27 mouse cellular contexts compared by ENCODE assay signal in genomic region chr12:113430340-113430739, GRCm38 (mm10). TPM values are rescaled to one million over a fixed set of nuclear protein-coding genes. Genes with fewer than 3 reads are reported as not detected.
A peak's percentile ranks its signal among the peaks of the same experiment; 100 is the strongest.
DNase-seq lines count a peak whose midpoint lies in the region; ATAC-seq and TF ChIP-seq lines count a peak whose summit lies in the region.
"Had no signal": no experiment of that assay in that cellular context is flagged by ENCODE, and none has a peak within 500 bp of the region (broad histone marks: within the 10 kb centered on the region; RNA-seq: fewer than 3 reads in every experiment).

No protein-coding gene starts in this region.

- H3K36me3 ChIP-seq in forebrain, embryonic 12.5 days (replicated peaks): no peaks in the 10 kb centered on the region
- H3K36me3 ChIP-seq: embryonic facial prominence, embryonic 10.5 days; intestine, embryonic 15.5 days; midbrain, embryonic 15.5 days had no signal

- no peak for TF ChIP-seq POLR2A in bone marrow, adult 2 months (IDR thresholded peaks at IDR 0.05; ENCODE audit: borderline replicate concordance, control insufficient read depth, low read depth, low read length)

- H3K4me3 ChIP-seq in bone marrow, adult 2 months (replicated peaks; ENCODE audit: control insufficient read depth, low read depth, low read length): peak overlapping the region; percentile 26
- H3K4me3 ChIP-seq in forebrain, embryonic 12.5 days (replicated peaks): no peak overlapping the region
- H3K4me3 ChIP-seq: embryonic facial prominence, embryonic 10.5 days; intestine, embryonic 15.5 days; midbrain, embryonic 15.5 days had no signal

- peaks cover 16% of the 10 kb centered on the region for H3K9me3 ChIP-seq in forebrain, embryonic 12.5 days
- H3K9me3 ChIP-seq: intestine, embryonic 15.5 days had no signal

- H3K27me3 ChIP-seq in forebrain, embryonic 12.5 days: no peaks in the 10 kb centered on the region
- H3K27me3 ChIP-seq: intestine, embryonic 15.5 days; midbrain, embryonic 15.5 days had no signal

- ATAC-seq in megakaryocyte, adult 5-6 weeks (ENCODE audit: poor library complexity, severe bottlenecking): peak; percentile 57
- no peak for ATAC-seq in forebrain, embryonic 12.5 days (ENCODE audit: low FRiP score)
- ATAC-seq: forebrain, embryonic 14.5 days; intestine, embryonic 15.5 days; midbrain, embryonic 15.5 days had no signal

- WGBS in bone marrow, adult 2 months: 6% methylated on average over 6 of the region's 6 CpGs
- WGBS in forebrain, embryonic 12.5 days: 83% methylated on average over 6 of the region's 6 CpGs

- no peak for TF ChIP-seq CTCF in bone marrow, adult 2 months (IDR thresholded peaks at IDR 0.05; ENCODE audit: control insufficient read depth, insufficient read depth, low read length)

- peaks cover 2% of the 10 kb centered on the region for H3K4me1 ChIP-seq in bone marrow, adult 2 months (ENCODE audit: control insufficient read depth, insufficient read depth, low read length)
- no peaks in the 10 kb centered on the region for H3K4me1 ChIP-seq in forebrain, embryonic 12.5 days
- H3K4me1 ChIP-seq: embryonic facial prominence, embryonic 10.5 days; intestine, embryonic 15.5 days; midbrain, embryonic 15.5 days had no signal

- H3K9ac ChIP-seq in forebrain, embryonic 12.5 days: no peak overlapping the region
- H3K9ac ChIP-seq: hindbrain, embryonic 14.5 days; intestine, embryonic 15.5 days; midbrain, embryonic 15.5 days had no signal

- no peak overlapping the region for H3K4me2 ChIP-seq in forebrain, embryonic 12.5 days
- H3K4me2 ChIP-seq: hindbrain, embryonic 14.5 days; intestine, embryonic 15.5 days; midbrain, embryonic 15.5 days had no signal

- H3K27ac ChIP-seq in bone marrow, adult 2 months (ENCODE audit: control insufficient read depth, insufficient read depth, low read depth, low read length, poor library complexity): peak overlapping the region; percentile 22; the same call in 1 of the 2 replicates
- H3K27ac ChIP-seq in forebrain, embryonic 12.5 days: no peak overlapping the region
- H3K27ac ChIP-seq: embryonic facial prominence, embryonic 10.5 days; hindbrain, embryonic 14.5 days; intestine, embryonic 15.5 days; midbrain, embryonic 15.5 days had no signal

- peak; percentile 51 for DNase-seq in layer of hippocampus, adult 9-11 months
- DNase-seq in layer of hippocampus, adult 18-20 months (ENCODE audit: low spot score in 2 of 2): no peak
- peak; percentile 31 for DNase-seq in 416B (ENCODE audit: low read depth)
- no peak for DNase-seq in neural tube, embryonic 10.5 days (ENCODE audit: extremely low spot score, low spot score)
- DNase-seq in cerebellum, adult 11 months: no peak
- DNase-seq: adrenal gland, adult 2 months; cerebellum, adult 2 months; cerebellum, postnatal 36 days; gastrocnemius, postnatal 25 days; lung, adult 18-20 months; lung, postnatal 14 days; right cerebral cortex, postnatal 4 days had no signal

RNA-seq across cellular contexts. Expression of gene Adam6b, which starts 59.0 kb away (rescaled TPM):
- not detected for total RNA-seq in layer of hippocampus, adult 18-20 months (2021)
- polyA plus RNA-seq in bone marrow, adult 2 months (2011; ENCODE audit: insufficient read depth, insufficient read length, low replicate concordance, missing spikeins): 0.80 TPM in 1 of 2 replicates, not detected in the other
- not detected in 2 replicates for total RNA-seq in megakaryocyte, adult 5-6 weeks (2015)
- not detected in 2 replicates for total RNA-seq in megakaryocyte, adult 5-6 weeks (2017)
- not detected in 2 replicates for polyA plus RNA-seq in forebrain, embryonic 12.5 days (2016; fragmentation: Nextera tagmentation; extraction: Ambion mirVana)
- total RNA-seq: adrenal gland, adult 2 months; gastrocnemius, postnatal 25 days; left cerebral cortex, postnatal 36 days; liver, adult 2 months; megakaryocyte-erythroid progenitor cell, adult 5-6 weeks had no signal
- polyA plus RNA-seq: adrenal gland, adult 2 months; C2C12; cerebellum, adult 2 months; embryonic facial prominence, embryonic 10.5 days; forebrain, embryonic 14.5 days; heart, postnatal 0 days; hindbrain, embryonic 14.5 days; intestine, embryonic 15.5 days; kidney, embryonic 16.5 days; liver, adult 2 months; midbrain, embryonic 15.5 days; stomach, embryonic 14.5 days had no signal

Comparison
In these comparisons a context has a peak if more than half of its experiments do, and no peak if none do; other contexts are left out.
1. DNase-seq: peak in layer of hippocampus, adult 9-11 months (single experiment) and 416B (single experiment); none in layer of hippocampus, adult 18-20 months (0 of 2), neural tube, embryonic 10.5 days (single experiment) and cerebellum, adult 11 months (single experiment).